Mouse (Mus musculus) mature B cell (primary cell): ENCODE results near the gene Prkce.

Source experiments
- in situ Hi-C: fragments of 300-500 bp; cut with MboI; formaldehyde crosslinking; loops from 2 replicates; pipeline ENCODE4 v1.14.3; 2019

Prkce gene

GRCm38 (mm10) chr17:86218553-86218952, 51.0 kb downstream of the Prkce start:
- in situ Hi-C loops, result loop anchor here (10.0 kb wide), 1 partner anchor 54 kb away; the partner anchor contains the start of gene Prkce

GRCm38 (mm10) chr17:86225488-86226186, 58.1 kb downstream of the Prkce start:
- in situ Hi-C loops, result no loop called here

- in situ Hi-C loops, result no loop called here
Observed at GRCm38 (mm10) chr17:86226198-86226597, 58.6 kb downstream of the Prkce start.

- in situ Hi-C loops, result no loop called here
Observed at GRCm38 (mm10) chr17:86226635-86227034, 59.0 kb downstream of the Prkce start.

GRCm38 (mm10) chr17:86227389-86227788, 59.8 kb downstream of the Prkce start:
- in situ Hi-C loops, result no loop called here

- in situ Hi-C loops, result no loop called here
Observed at GRCm38 (mm10) chr17:86228850-86229249, 61.3 kb downstream of the Prkce start.

GRCm38 (mm10) chr17:86230141-86230633, 62.6 kb downstream of the Prkce start:
- in situ Hi-C loops, result no loop called here

- in situ Hi-C loops, result no loop called here
Observed at GRCm38 (mm10) chr17:86231741-86232179, 64.2 kb downstream of the Prkce start.

GRCm38 (mm10) chr17:86232248-86232647, 64.7 kb downstream of the Prkce start:
- in situ Hi-C loops, result no loop called here

GRCm38 (mm10) chr17:86234587-86235150, 67.1 kb downstream of the Prkce start:
- in situ Hi-C loops, result no loop called here

GRCm38 (mm10) chr17:86236026-86236712, 68.6 kb downstream of the Prkce start:
- in situ Hi-C loops, result no loop called here

- in situ Hi-C loops, result no loop called here
Observed at GRCm38 (mm10) chr17:86236861-86237763, 69.5 kb downstream of the Prkce start.

GRCm38 (mm10) chr17:86242291-86242690, 74.7 kb downstream of the Prkce start:
- in situ Hi-C loops, result no loop called here

- in situ Hi-C loops, result no loop called here
Observed at GRCm38 (mm10) chr17:86243109-86243527, 75.5 kb downstream of the Prkce start.

- in situ Hi-C loops, result no loop called here
Observed at GRCm38 (mm10) chr17:86244397-86244796, 76.8 kb downstream of the Prkce start.

GRCm38 (mm10) chr17:86248832-86249231, 81.2 kb downstream of the Prkce start:
- in situ Hi-C loops, result no loop called here

- in situ Hi-C loops, result no loop called here
Observed at GRCm38 (mm10) chr17:86249499-86250405, 82.2 kb downstream of the Prkce start.

- in situ Hi-C loops, result no loop called here
Observed at GRCm38 (mm10) chr17:86250406-86250905, 82.9 kb downstream of the Prkce start.

- in situ Hi-C loops, result no loop called here
Observed at GRCm38 (mm10) chr17:86253884-86254283, 86.3 kb downstream of the Prkce start.

GRCm38 (mm10) chr17:86254285-86254684, 86.7 kb downstream of the Prkce start:
- in situ Hi-C loops, result no loop called here
